Mouse (Mus musculus) liver, postnatal 0 days (tissue): ENCODE results near the gene Vdr. TPM values are rescaled to one million over a fixed set of nuclear protein-coding genes. Genes with fewer than 3 reads are reported as not detected.

Experiments
- ATAC-seq: fragments of 200-750 bp; cut with Nextera tagmentation; 2 replicates; pipeline ENCODE4 v1.8.0; 2017; ENCODE audit warnings: mild to moderate bottlenecking, moderate library complexity
- DNase-seq: peaks from one replicate; pipeline ENCODE4 v3.0.0-alpha.2; 2016
- H3K27ac ChIP-seq: fragments of 300-500 bp; sonication (generic); 2 replicates; pipeline ENCODE4 v1.5.1; 2014; ENCODE audit warnings: antibody characterized with exemption, moderate library complexity, mild to moderate bottlenecking, low read depth
- H3K27me3 ChIP-seq: fragments of 300-500 bp; sonication (generic); 2 replicates; pipeline ENCODE4 v1.6.1; 2014; ENCODE audit warnings: low read length, control low read depth, mixed read lengths; ENCODE audit not compliant: insufficient read depth
- H3K36me3 ChIP-seq: fragments of 300-500 bp; sonication (generic); replicated peaks from 2 replicates; pipeline ENCODE4 v1.6.1; 2014; ENCODE audit warnings: mild to moderate bottlenecking, control low read depth, low read length, moderate library complexity, mixed read lengths; ENCODE audit not compliant: insufficient read depth
- H3K4me1 ChIP-seq: fragments of 300-500 bp; sonication (generic); 2 replicates; pipeline ENCODE4 v1.6.1; 2014; ENCODE audit warnings: antibody characterized with exemption, mild to moderate bottlenecking, control low read depth; ENCODE audit not compliant: insufficient read depth
- H3K4me2 ChIP-seq: fragments of 300-500 bp; sonication (generic); 2 replicates; pipeline ENCODE4 v1.6.1; 2014; ENCODE audit warnings: low read depth, mild to moderate bottlenecking, low read length, moderate library complexity, mixed read lengths
- H3K4me3 ChIP-seq: fragments of 300-500 bp; sonication (generic); 2 replicates; pipeline ENCODE4 v1.5.1; 2014; ENCODE audit warnings: low read depth, low read length
- H3K9ac ChIP-seq: fragments of 300-500 bp; sonication (generic); replicated peaks from 2 replicates; pipeline ENCODE4 v1.6.1; 2014; ENCODE audit warnings: mild to moderate bottlenecking, moderate library complexity
- H3K9me3 ChIP-seq: fragments of 300-500 bp; sonication (generic); 2 replicates; pipeline ENCODE4 v1.6.1; 2016; ENCODE audit warnings: mild to moderate bottlenecking, control low read depth, low read length, mixed read lengths
- CTCF ChIP-seq: sonication (generic); IDR thresholded peaks from 2 replicates; pipeline ENCODE4 v1.5.1; 2016; ENCODE audit warnings: antibody characterized with exemption, low read depth
- EP300 ChIP-seq: IDR thresholded peaks from 2 replicates; pipeline ENCODE4 v1.6.1; 2016; ENCODE audit warnings: antibody characterized with exemption, low read depth, mild to moderate bottlenecking
- WGBS: fragments of 180-500 bp; shearing (Covaris S2); extraction: QIAGEN DNeasy Blood & Tissue Kit; methylation state at CpG from one replicate; pipeline ENCODE4 v1.1.7; 2014; ENCODE audit not compliant: insufficient replicate concordance; 5-methylcytosine and 5-hydroxymethylcytosine counted together
- polyA plus RNA-seq: library from polyadenylated mRNA; unstranded; fragments of >200 nt; fragmentation: Nextera tagmentation; extraction: Ambion mirVana; gene quantifications from 2 replicates; pipeline ENCODE4 v1.2.1, GENCODE M21; 2015

Vdr gene
- polyA plus RNA-seq, 1 experiment from 2014 or later, result 0.25 TPM

DNA sequence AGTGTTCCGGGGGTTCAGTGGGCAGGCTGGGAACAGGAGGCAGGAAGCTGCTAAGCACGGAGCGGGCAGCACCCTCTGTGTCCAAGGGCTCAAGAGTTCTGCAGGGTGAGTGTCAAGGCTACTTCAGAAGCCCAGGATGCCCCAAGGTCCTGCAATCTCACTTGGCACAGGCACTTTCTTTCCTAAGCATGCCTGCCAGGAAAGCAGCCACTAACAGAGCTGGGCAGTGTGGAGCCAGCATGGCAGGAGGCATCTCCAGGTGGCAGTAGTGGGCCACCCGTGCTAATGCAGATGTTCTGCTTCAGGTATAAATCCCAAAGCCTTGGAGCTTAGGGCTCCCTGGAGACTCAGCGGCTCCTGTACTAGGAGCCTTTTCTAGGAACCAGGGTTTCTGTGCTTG lies 100.5 kb downstream of the Vdr start:
- Histone ChIP-seq H3K4me1 (0 out of 2 replicates have a peak, but pooled peaks cover 3% of the 10 kb centered on the region), H3K4me2 (no peak overlapping the region), H3K9ac (no peak overlapping the region), H3K27me3 (no peaks in the 10 kb centered on the region), H3K27ac (no peak overlapping the region), H3K36me3 (peaks cover 5% of the 10 kb centered on the region; the same call in 1 of the 2 replicates), H3K4me3 (no peak overlapping the region), H3K9me3 (no peaks in the 10 kb centered on the region)
- TF ChIP-seq CTCF (peak; percentile 63), EP300 (no peak)
- ATAC-seq (no peak), DNase-seq (no peak)
- 83% methylated on average over 5 of the region's 5 CpGs for WGBS

DNA sequence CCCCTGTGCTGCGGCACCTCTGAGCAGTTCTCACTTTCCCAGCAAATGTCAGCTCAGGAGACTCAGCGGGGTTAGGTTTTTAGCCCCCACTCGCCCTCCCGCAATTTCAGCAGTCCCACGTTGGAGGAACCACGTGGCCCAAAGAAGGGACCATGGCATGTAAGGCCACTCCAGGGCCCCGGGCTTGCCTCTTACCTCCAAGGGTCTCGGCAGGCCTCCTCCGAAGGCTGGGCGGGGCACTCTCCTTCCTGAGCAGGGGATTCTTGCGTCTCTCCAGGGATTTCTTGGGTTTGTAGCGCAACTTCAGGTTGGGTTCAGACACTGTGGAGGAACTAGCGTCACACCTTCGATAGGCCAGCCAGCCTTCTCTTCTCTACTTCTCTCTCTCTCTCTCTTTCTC lies 101.2 kb downstream of the Vdr start:
- no peaks in the 10 kb centered on the region for H3K27me3 ChIP-seq
- H3K9me3 ChIP-seq, result no peaks in the 10 kb centered on the region
- no peak overlapping the region for H3K4me3 ChIP-seq
- H3K4me2 ChIP-seq, result no peak overlapping the region
- DNase-seq, result no peak
- no peak for ATAC-seq
- peaks cover 5% of the 10 kb centered on the region; the same call in 1 of the 2 replicates for H3K36me3 ChIP-seq
- WGBS, result 89% methylated on average over 14 of the region's 14 CpGs
- H3K27ac ChIP-seq, result no peak overlapping the region
- TF ChIP-seq CTCF (no peak), EP300 (no peak)
- H3K4me1 ChIP-seq, result no peaks in the 10 kb centered on the region
- no peak overlapping the region for H3K9ac ChIP-seq

GRCm38 (mm10) chr15:97808532-97808931 lies 101.9 kb downstream of the Vdr start:
- H3K27ac ChIP-seq, result no peak overlapping the region
- no peak for ATAC-seq
- H3K36me3 ChIP-seq, result peaks cover 5% of the 10 kb centered on the region; the same call in 1 of the 2 replicates
- no peak overlapping the region for H3K4me2 ChIP-seq
- WGBS, result 80% methylated on average over 14 of the region's 14 CpGs
- H3K27me3 ChIP-seq, result no peaks in the 10 kb centered on the region
- DNase-seq, result no peak
- H3K4me3 ChIP-seq, result no peak overlapping the region
- H3K4me1 ChIP-seq, result no peaks in the 10 kb centered on the region
- TF ChIP-seq EP300 (no peak), CTCF (no peak)
- no peak overlapping the region for H3K9ac ChIP-seq
- no peaks in the 10 kb centered on the region for H3K9me3 ChIP-seq

DNA sequence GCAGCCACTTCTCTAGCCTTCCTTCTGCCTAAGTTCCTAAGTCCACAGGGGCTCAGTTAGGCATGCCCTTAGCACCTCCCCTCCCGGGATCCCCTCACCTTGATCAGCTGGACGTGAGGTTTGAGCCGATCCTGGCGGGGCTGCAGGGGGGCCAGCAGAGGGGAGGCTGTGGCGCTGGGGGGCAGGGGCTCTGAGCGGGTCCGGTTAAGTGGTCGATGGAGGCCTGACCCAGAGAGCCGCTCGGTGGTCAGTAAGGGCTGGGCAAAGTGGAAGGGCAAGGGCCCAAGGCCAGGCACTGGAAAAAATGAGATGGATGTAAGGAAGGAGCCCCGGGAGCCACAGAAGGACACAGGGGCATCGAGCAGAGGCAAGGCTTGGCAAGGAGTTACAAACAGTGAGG lies 102.6 kb downstream of the Vdr start:
- Histone ChIP-seq H3K4me1 (no peaks in the 10 kb centered on the region), H3K36me3 (peaks cover 5% of the 10 kb centered on the region; the same call in 1 of the 2 replicates), H3K9me3 (no peaks in the 10 kb centered on the region), H3K27me3 (no peaks in the 10 kb centered on the region), H3K9ac (no peak overlapping the region), H3K4me3 (no peak overlapping the region), H3K4me2 (no peak overlapping the region), H3K27ac (no peak overlapping the region)
- ATAC-seq, result no peak
- TF ChIP-seq CTCF, result no peak
- no peak for TF ChIP-seq EP300
- 79% methylated on average over 12 of the region's 12 CpGs for WGBS
- DNase-seq, result no peak

Other genes starting within 250 kb of the Vdr start
- gene Rpap3, start 204.8 kb downstream of the Vdr start, polyA plus RNA-seq, result 6.7 and 7.8 TPM in 2 replicates
- 0.66 and 0.82 TPM in 2 replicates for gene Endou, start 179.3 kb downstream of the Vdr start, polyA plus RNA-seq
- 1.5 and 1.9 TPM in 2 replicates for gene Rapgef3, start 142.7 kb downstream of the Vdr start, polyA plus RNA-seq
- gene Slc48a1, start 132.1 kb downstream of the Vdr start, polyA plus RNA-seq, result 59.0 and 61.1 TPM in 2 replicates
- 5.3 TPM in 2 replicates for gene Hdac7, start 66.1 kb downstream of the Vdr start, polyA plus RNA-seq
- gene Tmem106c, start 53.6 kb upstream of the Vdr start, polyA plus RNA-seq, result 16.1 and 16.4 TPM in 2 replicates
- gene Col2a1, start 94.1 kb upstream of the Vdr start, polyA plus RNA-seq, result 0.12 TPM in 1 of 2 replicates, not detected in the other
- 9.1 and 9.2 TPM in 2 replicates for gene Pfkm, start 182.0 kb upstream of the Vdr start, polyA plus RNA-seq
- 4.7 and 6.7 TPM in 2 replicates for gene Senp1, start 183.1 kb upstream of the Vdr start, polyA plus RNA-seq